Mouse (Mus musculus): ENCODE results near the gene Dock8. TPM values are rescaled to one million over a fixed set of nuclear protein-coding genes. Genes with fewer than 3 reads are reported as not detected.
A peak's percentile ranks its signal among the peaks of the same experiment; 100 is the strongest.

Gene Dock8
- total RNA-seq, 1 experiment = 0.49 TPM

DNA sequence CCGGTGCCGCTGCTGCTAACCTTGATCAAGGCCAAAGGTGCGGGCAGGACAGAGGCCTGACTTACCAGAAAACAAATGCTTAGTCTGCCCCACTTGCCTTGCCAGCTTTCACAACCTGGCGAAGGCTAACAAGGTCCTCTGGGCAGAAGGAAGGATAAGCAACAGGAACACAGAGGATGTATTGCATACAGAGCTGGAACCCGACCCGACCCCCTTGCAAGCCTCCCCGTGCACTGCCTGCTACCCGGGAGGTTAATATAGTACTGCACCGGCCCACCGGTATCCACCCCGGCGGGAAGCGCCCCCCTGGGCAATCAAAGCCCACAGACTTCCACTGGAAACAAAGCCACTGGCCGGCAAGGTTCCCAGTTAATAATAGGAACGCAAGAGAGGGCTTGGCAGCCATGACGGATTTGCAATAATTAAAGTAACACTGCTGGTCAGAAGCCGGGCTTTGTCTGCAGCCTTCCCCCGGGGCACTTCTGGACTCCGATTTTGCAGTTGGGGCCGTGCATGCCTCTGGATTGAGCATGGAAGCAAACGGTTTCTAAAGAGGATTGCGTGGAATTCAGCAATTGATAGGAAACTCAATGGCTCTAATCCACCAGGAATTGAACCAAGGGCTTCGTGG is 208.5 kb downstream of the Dock8 start:
- H3K36me3 ChIP-seq (ENCODE audit: control insufficient read depth, insufficient read depth, low read length, poor library complexity, severe bottlenecking) = no peaks in the 10 kb centered on the region
- peaks cover 0 to 6% of the 10 kb centered on the region in 2 experiments; a peak in 1 of 4 replicates for H3K4me1 ChIP-seq (ENCODE audit: control insufficient read depth in 2 of 2, insufficient read depth in 2 of 2, low read length in 2 of 2, poor library complexity in 1 of 2)
- H3K4me3 ChIP-seq (ENCODE audit: insufficient read depth in 1 of 2, low read depth in 1 of 2, low read length in 2 of 2, poor library complexity in 1 of 2, severe bottlenecking in 1 of 2) = peak overlapping the region; percentile 1 to 19; a peak in 3 of 4 replicates
- no peak overlapping the region for H3K27ac ChIP-seq (ENCODE audit: insufficient read depth, low read depth, low read length, poor library complexity, severe bottlenecking)
- TF ChIP-seq HCFC1 (IDR thresholded peaks at IDR 0.05; ENCODE audit: borderline replicate concordance, insufficient read depth, low read length) = no peak
- no peak for TF ChIP-seq MAFK (IDR thresholded peaks at IDR 0.05; ENCODE audit: insufficient read depth, low read depth, low read length)
- no peak for TF ChIP-seq CHD2 (IDR thresholded peaks at IDR 0.05; ENCODE audit: low read depth, low read length)
- TF ChIP-seq ZC3H11A (IDR thresholded peaks at IDR 0.05; ENCODE audit: borderline replicate concordance, low read depth, low read length) = no peak
- TF ChIP-seq ZNF384 (IDR thresholded peaks at IDR 0.05; ENCODE audit: low read depth, low read length) = no peak
- no peak overlapping the region; the same call in 1 of the 2 replicates for H3K9ac ChIP-seq (ENCODE audit: insufficient read depth, low read depth, low read length, poor library complexity, severe bottlenecking)
- in situ Hi-C loops (cut with MboI; ENCODE audit: low sequenced_read_pairs in 2 of 2, unreplicated experiment in 2 of 2) = no loop called here
- DNase-seq (ENCODE audit: low read depth, low spot score) = no peak
- no peaks in the 10 kb centered on the region for H3K9me3 ChIP-seq (ENCODE audit: control insufficient read depth, insufficient read depth, low read depth, low read length)

DNA sequence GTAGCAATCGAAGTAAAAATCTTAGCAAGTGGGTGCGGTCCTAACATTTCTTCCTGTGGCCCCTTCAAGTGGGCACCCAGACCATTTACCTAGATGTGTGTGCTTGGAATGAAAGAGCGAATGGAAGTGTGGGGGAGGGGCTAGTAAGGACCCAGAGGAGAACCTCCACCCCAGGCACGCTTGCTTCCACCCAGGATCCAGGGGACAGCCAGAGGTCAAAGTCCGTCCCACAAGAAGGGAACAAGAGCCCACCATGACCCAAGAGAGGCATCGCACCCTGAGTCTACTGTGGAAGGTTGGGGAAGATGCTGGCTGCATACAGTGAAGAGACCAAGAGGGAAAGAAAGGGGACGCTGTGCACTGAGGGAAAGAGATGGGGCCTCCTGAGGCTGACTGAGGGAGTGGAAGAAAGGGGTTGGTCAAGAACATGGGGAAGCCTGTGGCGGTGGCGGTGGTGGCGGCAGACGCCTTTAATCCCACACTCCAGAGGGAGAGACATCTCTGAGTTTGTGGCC is 209.3 kb downstream of the Dock8 start:
- no peak for DNase-seq (ENCODE audit: low read depth, low spot score)
- peak overlapping the region in 1 of 2 experiments; percentile 6; a peak in 1 of 4 replicates for H3K4me3 ChIP-seq (ENCODE audit: insufficient read depth in 1 of 2, low read depth in 1 of 2, low read length in 2 of 2, poor library complexity in 1 of 2, severe bottlenecking in 1 of 2)
- no peaks in the 10 kb centered on the region for H3K36me3 ChIP-seq (ENCODE audit: control insufficient read depth, insufficient read depth, low read length, poor library complexity, severe bottlenecking)
- TF ChIP-seq HCFC1 (IDR thresholded peaks at IDR 0.05; ENCODE audit: borderline replicate concordance, insufficient read depth, low read length) (no peak), ZC3H11A (IDR thresholded peaks at IDR 0.05; ENCODE audit: borderline replicate concordance, low read depth, low read length) (no peak)
- H3K9me3 ChIP-seq (ENCODE audit: control insufficient read depth, insufficient read depth, low read depth, low read length) = no peaks in the 10 kb centered on the region
- H3K27ac ChIP-seq (ENCODE audit: insufficient read depth, low read depth, low read length, poor library complexity, severe bottlenecking) = no peak overlapping the region
- peaks cover 0 to 6% of the 10 kb centered on the region in 2 experiments; a peak in 1 of 4 replicates for H3K4me1 ChIP-seq (ENCODE audit: control insufficient read depth in 2 of 2, insufficient read depth in 2 of 2, low read length in 2 of 2, poor library complexity in 1 of 2)
- H3K9ac ChIP-seq (ENCODE audit: insufficient read depth, low read depth, low read length, poor library complexity, severe bottlenecking) = no peak overlapping the region
- in situ Hi-C loops (cut with MboI; ENCODE audit: low sequenced_read_pairs in 2 of 2, unreplicated experiment in 2 of 2) = no loop called here

GRCm38 (mm10) chr19:25220611-25221010 is 221.3 kb downstream of the Dock8 start:
- no peak overlapping the region for H3K4me3 ChIP-seq (ENCODE audit: insufficient read depth in 1 of 2, low read depth in 1 of 2, low read length in 2 of 2, poor library complexity in 1 of 2, severe bottlenecking in 1 of 2)
- no peak overlapping the region for H3K9ac ChIP-seq (ENCODE audit: insufficient read depth, low read depth, low read length, poor library complexity, severe bottlenecking)
- no peak for DNase-seq (ENCODE audit: low read depth, low spot score)
- no peaks in the 10 kb centered on the region for H3K36me3 ChIP-seq (ENCODE audit: control insufficient read depth, insufficient read depth, low read length, poor library complexity, severe bottlenecking)
- TF ChIP-seq ZC3H11A (IDR thresholded peaks at IDR 0.05; ENCODE audit: borderline replicate concordance, low read depth, low read length) = no peak
- no peak for TF ChIP-seq ZNF384 (IDR thresholded peaks at IDR 0.05; ENCODE audit: low read depth, low read length)
- no peak for TF ChIP-seq MAFK (IDR thresholded peaks at IDR 0.05; ENCODE audit: insufficient read depth, low read depth, low read length)
- no peak for TF ChIP-seq HCFC1 (IDR thresholded peaks at IDR 0.05; ENCODE audit: borderline replicate concordance, insufficient read depth, low read length)
- TF ChIP-seq CHD2 (IDR thresholded peaks at IDR 0.05; ENCODE audit: low read depth, low read length) = no peak
- H3K27ac ChIP-seq (ENCODE audit: insufficient read depth, low read depth, low read length, poor library complexity, severe bottlenecking) = no peak overlapping the region
- in situ Hi-C loops (cut with MboI; ENCODE audit: low sequenced_read_pairs in 2 of 2, unreplicated experiment in 2 of 2) = no loop called here
- H3K9me3 ChIP-seq (ENCODE audit: control insufficient read depth, insufficient read depth, low read depth, low read length) = no peaks in the 10 kb centered on the region
- 0 out of 4 replicates have a peak, but pooled peaks cover 0 to 5% of the 10 kb centered on the region in 2 experiments for H3K4me1 ChIP-seq (ENCODE audit: control insufficient read depth in 2 of 2, insufficient read depth in 2 of 2, low read length in 2 of 2, poor library complexity in 1 of 2)

GRCm38 (mm10) chr19:25221964-25222640 is 222.8 kb downstream of the Dock8 start:
- no peak overlapping the region for H3K9ac ChIP-seq (ENCODE audit: insufficient read depth, low read depth, low read length, poor library complexity, severe bottlenecking)
- TF ChIP-seq HCFC1 (IDR thresholded peaks at IDR 0.05; ENCODE audit: borderline replicate concordance, insufficient read depth, low read length) = no peak
- no peak for TF ChIP-seq MAFK (IDR thresholded peaks at IDR 0.05; ENCODE audit: insufficient read depth, low read depth, low read length)
- TF ChIP-seq ZNF384 (IDR thresholded peaks at IDR 0.05; ENCODE audit: low read depth, low read length) = no peak
- no peak for TF ChIP-seq ZC3H11A (IDR thresholded peaks at IDR 0.05; ENCODE audit: borderline replicate concordance, low read depth, low read length)
- no peak for TF ChIP-seq CHD2 (IDR thresholded peaks at IDR 0.05; ENCODE audit: low read depth, low read length)
- no peak overlapping the region for H3K4me3 ChIP-seq (ENCODE audit: insufficient read depth in 1 of 2, low read depth in 1 of 2, low read length in 2 of 2, poor library complexity in 1 of 2, severe bottlenecking in 1 of 2)
- H3K4me1 ChIP-seq (ENCODE audit: control insufficient read depth in 2 of 2, insufficient read depth in 2 of 2, low read length in 2 of 2, poor library complexity in 1 of 2) = 0 out of 4 replicates have a peak, but pooled peaks cover 0 to 3% of the 10 kb centered on the region in 2 experiments
- H3K9me3 ChIP-seq (ENCODE audit: control insufficient read depth, insufficient read depth, low read depth, low read length) = no peaks in the 10 kb centered on the region
- H3K36me3 ChIP-seq (ENCODE audit: control insufficient read depth, insufficient read depth, low read length, poor library complexity, severe bottlenecking) = no peaks in the 10 kb centered on the region
- in situ Hi-C loops (cut with MboI; ENCODE audit: low sequenced_read_pairs in 2 of 2, unreplicated experiment in 2 of 2) = no loop called here
- H3K27ac ChIP-seq (ENCODE audit: insufficient read depth, low read depth, low read length, poor library complexity, severe bottlenecking) = no peak overlapping the region
- no peak for DNase-seq (ENCODE audit: low read depth, low spot score)

Measured in ES-E14 (cell line).